Mouse (Mus musculus): ENCODE data around the gene Blcap.

DNA sequence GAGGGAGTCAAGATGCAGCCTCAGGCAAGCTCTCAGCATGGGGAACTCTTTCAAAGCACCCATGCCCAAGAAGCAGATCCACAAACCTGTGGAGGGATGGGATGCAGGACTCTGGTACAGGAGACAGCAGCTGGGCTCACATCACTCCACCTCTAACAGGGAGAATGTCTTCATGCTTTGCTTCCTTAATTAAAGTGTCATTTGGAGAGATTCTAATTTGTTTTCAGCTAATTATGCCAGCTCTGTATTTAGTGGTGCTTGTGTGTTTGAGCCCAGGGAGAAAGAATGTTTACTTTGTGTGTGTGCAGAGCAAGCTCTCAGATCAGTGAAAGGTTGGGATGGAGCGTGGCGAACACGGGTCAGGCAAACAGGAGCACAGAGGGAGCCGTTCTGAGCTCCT is 28.7 kb downstream of the Blcap start:
- no peak for TF ChIP-seq CTCF (IDR thresholded peaks at IDR 0.05; ENCODE audit: insufficient read depth, low read length)
- no peak for TF ChIP-seq POLR2A (IDR thresholded peaks at IDR 0.05; ENCODE audit: borderline replicate concordance, extremely low read depth, low read depth, low read length)
